Mouse (Mus musculus) ES-Bruce4 (cell line): Measurements from ENCODE around the gene Zbtb20.

ENCODE experiments used
- CTCF ChIP-seq: IDR thresholded peaks from one replicate; pipeline ENCODE4 v1.8.1; 2011; ENCODE audit warnings: low read depth, low read length
- POLR2A ChIP-seq: IDR thresholded peaks from one replicate; pipeline ENCODE4 v1.8.1; 2011; ENCODE audit warnings: low read length; ENCODE audit not compliant: insufficient read depth

DNA sequence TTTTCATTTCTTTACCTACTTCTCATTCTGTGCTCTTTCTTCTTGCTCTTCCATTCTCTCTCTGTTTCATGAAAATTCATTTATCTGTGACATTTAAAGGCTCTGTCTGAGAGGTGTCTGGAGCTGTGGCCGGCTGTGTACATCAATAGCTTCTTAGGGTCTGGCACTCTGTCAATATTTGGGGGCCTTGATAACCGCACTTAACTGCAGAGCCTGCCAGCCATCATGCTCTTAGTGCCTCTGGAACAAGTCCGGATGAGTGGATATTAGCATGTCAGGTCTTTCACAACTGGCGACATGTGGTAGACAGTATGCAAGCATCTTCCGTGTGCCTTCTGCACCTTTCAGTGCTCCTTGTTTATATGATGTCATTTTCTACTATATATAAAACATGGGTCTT, 510.7 kb downstream of the Zbtb20 start:
- TF ChIP-seq POLR2A: no peak
- no peak for TF ChIP-seq CTCF
